Mouse (Mus musculus): ENCODE data around the gene Dapl1.

GRCm38 (mm10) chr2:59484438-59484837 lies at the start of gene Dapl1:
- TF ChIP-seq POLR2AphosphoS2 (IDR thresholded peaks at IDR 0.05; ENCODE audit: insufficient read length, low read depth) (no peak), SRF (IDR thresholded peaks at IDR 0.05; ENCODE audit: control insufficient read depth, insufficient read length, low read depth) (no peak), MYOD1 (IDR thresholded peaks at IDR 0.05; ENCODE audit: control insufficient read depth in 1 of 3, insufficient read length in 2 of 3, low read depth in 2 of 3) (no peak), POLR2A (IDR thresholded peaks at IDR 0.05; ENCODE audit: insufficient read length, low read depth) (no peak), TCF12 (IDR thresholded peaks at IDR 0.05; ENCODE audit: insufficient read depth, poor library complexity, severe bottlenecking) (no peak), TCF3 (IDR thresholded peaks at IDR 0.05; ENCODE audit: insufficient read length, low read depth) (no peak), MAX (IDR thresholded peaks at IDR 0.05; ENCODE audit: low read depth) (no peak), CEBPB (IDR thresholded peaks at IDR 0.05; ENCODE audit: insufficient read depth, poor library complexity, severe bottlenecking) (no peak), USF1 (IDR thresholded peaks at IDR 0.05; ENCODE audit: low read depth) (no peak)
